Mouse (Mus musculus): ENCODE measurements at regions not wholly inside any gene's neighbourhood (a gene's known extent, or its start where the extent isn't known, plus 50 kb on each side); places are given as distances from the start of the nearest gene placed in this dataset.

DNA sequence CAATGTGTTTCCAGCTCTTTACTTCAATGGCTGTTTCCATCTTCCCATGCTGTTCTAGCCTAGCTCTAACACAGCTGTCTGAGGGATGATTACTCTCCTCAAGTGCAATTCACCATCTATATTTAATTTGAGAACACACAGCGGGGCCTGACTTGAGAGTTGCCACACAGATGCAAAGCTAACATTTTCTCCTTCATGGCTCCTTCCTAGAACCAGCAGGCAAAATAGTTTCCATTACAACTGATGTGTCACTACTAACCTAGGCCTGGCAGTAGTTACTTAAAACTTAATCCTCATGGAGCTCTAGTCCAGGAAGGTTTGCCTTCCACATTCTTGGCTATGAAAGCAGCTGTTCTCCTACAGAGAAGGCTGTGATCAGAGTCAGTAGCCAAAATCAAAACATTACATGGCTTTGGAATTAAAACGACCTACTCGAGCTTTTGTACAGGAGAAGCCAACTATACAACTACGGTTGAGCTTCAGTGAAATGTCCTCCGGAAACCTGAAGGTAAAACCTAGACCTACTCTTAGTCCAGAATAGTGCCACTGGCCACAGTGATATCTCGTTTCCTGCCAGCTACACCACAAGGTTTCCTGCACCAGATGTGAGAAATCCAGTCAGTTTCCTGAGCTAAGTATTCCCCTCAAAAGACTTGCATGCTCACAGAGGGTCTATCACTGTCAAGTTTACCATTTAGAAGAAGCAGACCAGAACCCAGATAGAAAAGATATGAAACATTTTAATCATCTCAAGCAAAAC, 108.9 kb upstream of the Asb5 start:
- TF ChIP-seq CTCF (IDR thresholded peaks at IDR 0.05; ENCODE audit: control insufficient read depth, insufficient read depth, insufficient read length) (no peak), MYOD1 (IDR thresholded peaks at IDR 0.05; ENCODE audit: control insufficient read depth, insufficient read length, low read depth) (no peak), FOSL1 (IDR thresholded peaks at IDR 0.05; ENCODE audit: insufficient read depth, low read length, poor library complexity, severe bottlenecking) (no peak)

Data from C2C12 (cell line).